Comparison of ENCODE assay signal across 8 mouse cellular contexts in genomic region chr10:128094340-128094968, GRCm38 (mm10). TPM values are rescaled to one million over a fixed set of nuclear protein-coding genes. Genes with fewer than 3 reads are reported as not detected.
DNase-seq lines count a peak whose midpoint lies in the region; ATAC-seq and TF ChIP-seq lines count a peak whose summit lies in the region.

No protein-coding gene starts in this region.

- no peaks in the 10 kb centered on the region for H3K9me3 ChIP-seq in liver, embryonic 12.5 days (replicated peaks)
- no peaks in the 10 kb centered on the region for H3K9me3 ChIP-seq in stomach, embryonic 16.5 days (replicated peaks; ENCODE audit: control insufficient read depth, low read length)

- no peaks in the 10 kb centered on the region for H3K27me3 ChIP-seq in liver, embryonic 12.5 days (replicated peaks)
- no peaks in the 10 kb centered on the region for H3K27me3 ChIP-seq in myocyte (ENCODE audit: control insufficient read depth, insufficient read depth, insufficient read length)
- H3K27me3 ChIP-seq in stomach, embryonic 16.5 days (ENCODE audit: control insufficient read depth, insufficient read depth, low read length): no peaks in the 10 kb centered on the region

- DNase-seq in 3T3-L1 (ENCODE audit: low read depth, low spot score): peak; percentile 94
- DNase-seq in adrenal gland, adult 18-20 months (ENCODE audit: low spot score in 2 of 2): peak; percentile 81 to 85
- DNase-seq in embryo, embryonic 9.5 days (ENCODE audit: extremely low spot score): peak; percentile 82
- peak; percentile 89 to 93 for DNase-seq in heart, adult 18-20 months
- DNase-seq in kidney, adult 18-20 months: peak; percentile 89

- H3K4me3 ChIP-seq in liver, embryonic 12.5 days: peak overlapping the region; percentile 86
- peak overlapping the region; percentile 69 for H3K4me3 ChIP-seq in myocyte
- peak overlapping the region; percentile 83 for H3K4me3 ChIP-seq in stomach, embryonic 16.5 days (replicated peaks; ENCODE audit: low read length)

- peak; percentile 45 for TF ChIP-seq POLR2A in myocyte (IDR thresholded peaks at IDR 0.05; ENCODE audit: insufficient read length, low read depth)

- peak; percentile 77 for ATAC-seq in liver, embryonic 12.5 days
- ATAC-seq in stomach, embryonic 16.5 days (ENCODE audit: insufficient read depth, low FRiP score): peak; percentile 82

- H3K9ac ChIP-seq in liver, embryonic 12.5 days: peak overlapping the region; percentile 91
- H3K9ac ChIP-seq in stomach, embryonic 16.5 days (ENCODE audit: low read length): peak overlapping the region; percentile 61

- H3K4me1 ChIP-seq in liver, embryonic 12.5 days: peaks cover 79% of the 10 kb centered on the region
- peaks cover 28% of the 10 kb centered on the region for H3K4me1 ChIP-seq in stomach, embryonic 16.5 days (ENCODE audit: control insufficient read depth, insufficient read depth, low read length)

- H3ac ChIP-seq in myocyte (ENCODE audit: control insufficient read depth, insufficient read length): no peak overlapping the region

- peaks cover 38% of the 10 kb centered on the region for H3K79me2 ChIP-seq in myocyte (ENCODE audit: control insufficient read depth, insufficient read depth)

- WGBS in liver, embryonic 12.5 days (ENCODE audit: insufficient replicate concordance): 11% methylated on average over 19 of the region's 19 CpGs
- WGBS in stomach, embryonic 16.5 days: 13% methylated on average over 19 of the region's 19 CpGs

- H3K36me3 ChIP-seq in liver, embryonic 12.5 days: peaks cover 12% of the 10 kb centered on the region
- peaks cover 12% of the 10 kb centered on the region for H3K36me3 ChIP-seq in myocyte (ENCODE audit: control insufficient read depth, insufficient read depth)
- H3K36me3 ChIP-seq in stomach, embryonic 16.5 days (ENCODE audit: control insufficient read depth, insufficient read depth, low read length): peaks cover 7% of the 10 kb centered on the region; the same call in 1 of the 2 replicates

- H3K27ac ChIP-seq in liver, embryonic 12.5 days: peak overlapping the region; percentile 95
- peak overlapping the region; percentile 97 for H3K27ac ChIP-seq in stomach, embryonic 16.5 days (ENCODE audit: low read length)

- H3K4me2 ChIP-seq in liver, embryonic 12.5 days: peak overlapping the region; percentile 93
- peak overlapping the region; percentile 96 for H3K4me2 ChIP-seq in myocyte (ENCODE audit: low read depth)
- H3K4me2 ChIP-seq in stomach, embryonic 16.5 days (ENCODE audit: low read depth, low read length): peak overlapping the region; percentile 91

TF ChIP-seq in myocyte, 11 proteins besides CTCF, POLR2A, EP300 and RAD21:
- TF ChIP-seq REST (IDR thresholded peaks at IDR 0.05; ENCODE audit: insufficient read depth, insufficient read length): no peak
- TF ChIP-seq POLR2AphosphoS2 (IDR thresholded peaks at IDR 0.05; ENCODE audit: insufficient read length, low read depth): peak; percentile 72
- TF ChIP-seq TCF3 (IDR thresholded peaks at IDR 0.05; ENCODE audit: insufficient read length, low read depth): no peak

RNA-seq across cellular contexts. Expression of gene Baz2a, which starts 3.1 kb away (rescaled TPM):
- total RNA-seq in adrenal gland, adult 18-20 months (2021): 10 to 100 TPM; 35.6 to 45.3 TPM
- 10 to 100 TPM; 19.0 to 20.3 TPM for total RNA-seq in heart, adult 18-20 months (2021)
- 8.0 and 8.6 TPM in 2 replicates for polyA plus RNA-seq in liver, embryonic 12.5 days (2016; fragmentation: Nextera tagmentation; extraction: Ambion mirVana)
- polyA plus RNA-seq in myocyte (2012; fragmentation: generic; extraction: Trizol): 12.7 TPM
- polyA plus RNA-seq in stomach, embryonic 16.5 days (2015; fragmentation: Nextera tagmentation; extraction: Ambion mirVana): 8.3 and 10.0 TPM in 2 replicates

RNA-seq across cellular contexts. Expression of gene Atp5b, which starts 11.4 kb away (rescaled TPM):
- total RNA-seq in adrenal gland, adult 18-20 months (2021): 1,000 to 10,000 TPM; 2,783 to 4,328 TPM
- total RNA-seq in heart, adult 18-20 months (2021): 1,000 to 10,000 TPM; 8,639 to 9,190 TPM
- 2,130 and 2,180 TPM in 2 replicates for polyA plus RNA-seq in liver, embryonic 12.5 days (2016; fragmentation: Nextera tagmentation; extraction: Ambion mirVana)
- polyA plus RNA-seq in myocyte (2012; fragmentation: generic; extraction: Trizol): 3,270 TPM
- 2,507 and 2,568 TPM in 2 replicates for polyA plus RNA-seq in stomach, embryonic 16.5 days (2015; fragmentation: Nextera tagmentation; extraction: Ambion mirVana)

RNA-seq across cellular contexts. Expression of gene Ptges3, which starts 35.7 kb away (rescaled TPM):
- total RNA-seq in adrenal gland, adult 18-20 months (2021): 100 to 1,000 TPM; 228 to 248 TPM
- total RNA-seq in heart, adult 18-20 months (2021): 100 to 1,000 TPM; 104 to 110 TPM
- 406 and 407 TPM in 2 replicates for polyA plus RNA-seq in liver, embryonic 12.5 days (2016; fragmentation: Nextera tagmentation; extraction: Ambion mirVana)
- polyA plus RNA-seq in myocyte (2012; fragmentation: generic; extraction: Trizol): 84.3 TPM
- polyA plus RNA-seq in stomach, embryonic 16.5 days (2015; fragmentation: Nextera tagmentation; extraction: Ambion mirVana): 374 and 406 TPM in 2 replicates

RNA-seq across cellular contexts. Expression of gene Naca, which starts 59.1 kb away (rescaled TPM):
- total RNA-seq in adrenal gland, adult 18-20 months (2021): 100 to 1,000 TPM; 612 to 654 TPM
- 100 to 1,000 TPM; 462 to 532 TPM for total RNA-seq in heart, adult 18-20 months (2021)
- polyA plus RNA-seq in liver, embryonic 12.5 days (2016; fragmentation: Nextera tagmentation; extraction: Ambion mirVana): 666 and 682 TPM in 2 replicates
- polyA plus RNA-seq in myocyte (2012; fragmentation: generic; extraction: Trizol): 870 TPM
- 625 and 721 TPM in 2 replicates for polyA plus RNA-seq in stomach, embryonic 16.5 days (2015; fragmentation: Nextera tagmentation; extraction: Ambion mirVana)

Comparison
In these comparisons a context has a peak if more than half of its experiments do, and no peak if none do; other contexts are left out.
1. Peak in every context shown above with its lines: DNase-seq, ATAC-seq, H3K4me3 ChIP-seq and H3K27ac ChIP-seq.